Mouse (Mus musculus) adrenal gland, postnatal 14 days (tissue): ENCODE measurements around the gene Mtif3. TPM values are rescaled to one million over a fixed set of nuclear protein-coding genes. Genes with fewer than 3 reads are reported as not detected.
"Not testable (repeated sequence)": the region's sequence is repeated elsewhere in the genome, so short reads cannot be mapped to it uniquely, and the experiment has no call there.

Experiments used
- DNase-seq: peaks from one replicate; pipeline ENCODE4 v3.0.0; 2021; ENCODE audit warnings: mixed read lengths
- total RNA-seq: library from RNA; stranded (reverse); gene quantifications from 2 replicates; pipeline ENCODE4 v1.2.3, GENCODE M21; 2021

The Mtif3 gene
- total RNA-seq, 1 experiment from 2014 or later, result 28.5 TPM

- peak; percentile 29 for DNase-seq
These were observed 9.0 kb downstream of the Mtif3 start for GRCm38 (mm10) chr5:146954576-146954975.

DNA sequence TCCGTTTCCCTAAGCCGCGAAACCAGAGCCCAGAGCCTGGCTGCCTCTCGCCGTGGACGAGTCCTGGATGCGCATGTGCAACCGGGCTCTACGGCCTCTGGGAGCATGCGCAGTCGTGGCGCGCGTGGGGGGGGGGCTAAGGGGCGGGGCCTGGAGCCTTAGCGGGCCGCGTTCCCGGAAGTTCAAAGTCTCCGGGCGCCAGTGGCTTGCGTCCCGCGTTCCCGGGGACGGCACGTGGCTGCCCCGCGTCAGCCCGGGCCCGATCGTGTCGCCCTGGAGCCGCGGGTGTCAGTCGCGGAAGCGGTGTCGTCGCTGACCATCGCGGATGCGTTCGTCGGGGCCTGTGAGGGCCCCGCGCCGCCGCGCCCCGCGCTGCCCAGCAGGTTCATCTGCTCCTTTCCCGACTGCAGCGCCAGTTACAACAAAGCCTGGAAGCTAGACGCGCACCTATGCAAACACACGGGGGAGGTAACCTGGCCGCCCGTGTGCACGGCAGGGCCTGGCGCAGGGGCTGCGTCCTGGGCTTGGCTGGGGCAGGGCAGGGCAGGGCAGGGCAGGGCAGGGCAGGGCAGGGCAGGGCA lies 15.0 kb downstream of the Mtif3 start, which contains the start of gene Gtf3a:
Gene Gtf3a, plus strand, starts transcription at position 150 of the 581 bp plus-strand sequence.
- DNase-seq, result peak; percentile 90

DNA sequence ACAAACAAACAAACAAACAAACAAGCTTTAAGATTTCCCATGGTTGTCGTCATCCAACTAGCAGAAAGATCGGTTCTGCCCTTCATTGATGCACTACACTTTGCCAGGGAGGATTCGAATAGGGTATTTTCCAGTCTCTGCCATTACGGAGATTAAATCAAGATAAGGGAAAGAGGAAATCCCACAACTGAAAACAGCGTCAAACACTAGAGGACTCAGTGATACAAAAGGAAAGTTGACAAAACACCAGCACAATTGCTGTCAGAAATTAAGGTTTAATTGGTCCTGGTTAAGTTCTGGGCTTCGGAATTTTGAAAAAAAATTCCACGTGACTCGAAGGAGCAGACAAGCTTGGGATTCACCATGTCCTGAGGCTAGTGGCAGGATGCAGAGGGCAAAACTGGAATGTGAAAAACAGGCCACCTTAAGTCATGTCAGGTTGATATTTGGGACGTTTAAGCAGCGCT lies 15.5 kb downstream of the Mtif3 start:
- no peak for DNase-seq

- no peak for DNase-seq
These were observed 16.1 kb downstream of the Mtif3 start for GRCm38 (mm10) chr5:146947497-146947896.

DNA sequence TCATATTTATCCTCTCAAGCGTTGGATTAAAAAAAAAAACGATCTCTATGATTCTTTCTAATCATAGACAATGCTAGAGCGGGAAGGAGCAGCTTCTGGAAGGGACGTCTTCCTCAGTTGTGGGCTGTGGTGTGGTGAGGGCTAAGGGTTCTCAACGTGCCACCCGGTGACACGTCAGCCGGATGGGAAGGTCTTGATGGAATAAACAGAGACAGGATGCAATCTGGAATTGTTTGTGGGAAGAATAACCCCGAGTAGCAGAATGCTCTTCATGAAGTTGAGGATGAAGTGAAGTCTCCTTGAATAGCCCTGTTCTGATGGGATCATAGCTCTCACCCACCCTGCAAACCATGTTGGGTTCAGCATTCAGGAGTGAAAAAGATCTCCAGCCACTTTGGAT lies 16.9 kb downstream of the Mtif3 start:
- no peak for DNase-seq

GRCm38 (mm10) chr5:146944568-146944967 lies 19.0 kb downstream of the Mtif3 start:
- no peak for DNase-seq

DNA sequence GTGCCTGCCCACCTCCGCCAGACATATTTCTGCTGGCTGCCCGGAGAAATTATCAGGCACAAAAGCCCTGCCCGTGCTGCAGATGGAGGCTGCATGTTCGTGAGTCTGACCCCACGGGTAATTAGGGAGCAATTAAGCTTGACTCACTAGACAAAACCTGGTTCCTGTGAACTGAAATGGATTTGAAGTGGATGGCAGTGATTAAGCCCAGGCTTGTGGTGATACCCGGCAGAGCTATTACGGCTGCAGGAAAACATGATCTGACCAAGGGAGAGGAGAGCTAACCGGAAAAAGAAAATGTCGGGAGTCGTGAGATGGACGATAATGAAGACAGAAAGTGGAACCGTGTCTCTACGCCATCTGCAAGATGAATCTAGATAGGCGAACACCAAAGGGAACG lies 20.6 kb downstream of the Mtif3 start:
- DNase-seq, result no peak

DNA sequence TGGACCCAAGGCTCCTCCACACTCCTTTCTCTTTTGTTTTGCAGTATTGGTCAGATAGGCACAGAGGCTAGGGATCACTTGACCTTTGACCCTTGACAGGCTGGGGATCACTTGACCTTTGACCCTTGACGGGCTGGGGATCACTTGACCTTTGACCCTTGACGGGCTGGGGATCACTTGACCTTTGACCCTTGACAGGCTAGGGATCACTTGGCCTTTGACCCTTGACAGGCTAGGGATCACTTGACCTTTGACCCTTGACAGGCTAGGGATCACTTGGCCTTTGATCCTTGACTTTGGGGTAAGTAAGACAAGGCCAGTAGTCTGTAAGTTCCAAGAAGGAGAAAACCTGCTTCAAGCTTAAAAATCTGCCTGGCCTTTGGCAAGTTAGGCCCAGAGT lies 21.7 kb downstream of the Mtif3 start:
- DNase-seq, result not testable (repeated sequence)

- peak; percentile 29 for DNase-seq
These were observed 23.4 kb downstream of the Mtif3 start for GRCm38 (mm10) chr5:146940219-146940618.

- DNase-seq, result peak; percentile 32
These were observed 24.3 kb downstream of the Mtif3 start for GRCm38 (mm10) chr5:146939109-146939796.

- no peak for DNase-seq
These were observed 25.8 kb downstream of the Mtif3 start for GRCm38 (mm10) chr5:146937541-146938503.

GRCm38 (mm10) chr5:146933466-146933865 lies 30.1 kb downstream of the Mtif3 start:
- DNase-seq, result no peak

DNA sequence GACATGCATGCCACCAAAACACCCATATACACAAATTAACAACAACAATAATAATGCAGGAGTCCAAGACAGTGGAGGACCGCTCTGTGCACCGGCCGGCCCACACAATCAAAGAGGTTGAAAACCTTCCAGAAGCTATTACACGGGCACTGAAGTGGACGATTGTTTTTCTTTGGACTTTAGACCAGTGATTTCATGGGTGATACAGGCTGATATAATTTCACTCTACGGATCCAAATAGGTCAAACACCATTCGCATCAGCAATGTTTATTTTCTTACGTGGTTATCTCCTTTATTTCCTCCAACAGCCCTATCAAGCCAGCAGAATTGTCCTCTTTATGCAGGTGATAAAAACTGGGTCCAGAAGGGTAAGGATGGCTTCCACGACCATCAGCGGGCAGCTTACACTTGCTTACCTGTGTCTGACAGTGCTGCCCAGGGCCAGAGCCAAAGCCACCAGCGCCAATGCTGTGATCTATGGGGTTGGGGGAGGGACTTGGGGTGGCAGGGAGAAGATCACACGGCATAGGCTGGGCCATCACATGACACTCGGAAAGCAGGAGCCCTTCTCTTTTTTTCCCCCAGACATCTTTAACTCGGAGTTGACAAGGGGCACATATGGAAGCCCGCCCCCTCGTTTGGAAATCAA lies 31.6 kb downstream of the Mtif3 start:
- no peak for DNase-seq

DNA sequence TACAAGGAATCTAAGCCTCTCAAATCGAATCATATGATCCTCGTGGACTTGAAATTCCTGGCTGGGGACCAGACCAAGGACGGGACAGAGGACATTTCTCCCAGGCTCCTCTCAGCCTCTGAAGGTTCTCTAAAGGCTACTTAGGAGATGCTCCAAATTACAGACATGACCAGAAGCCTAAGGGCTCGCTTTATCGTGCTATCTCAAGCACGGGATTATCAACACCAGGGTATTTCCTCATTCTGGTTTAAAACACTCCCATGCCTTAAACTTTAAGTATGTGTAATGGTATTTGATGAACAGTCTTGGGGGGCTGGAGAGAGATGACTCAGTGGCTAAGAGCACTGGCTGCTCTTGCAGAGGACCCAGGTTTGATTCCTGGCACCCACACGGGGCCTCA lies 32.2 kb downstream of the Mtif3 start:
- no peak for DNase-seq

DNA sequence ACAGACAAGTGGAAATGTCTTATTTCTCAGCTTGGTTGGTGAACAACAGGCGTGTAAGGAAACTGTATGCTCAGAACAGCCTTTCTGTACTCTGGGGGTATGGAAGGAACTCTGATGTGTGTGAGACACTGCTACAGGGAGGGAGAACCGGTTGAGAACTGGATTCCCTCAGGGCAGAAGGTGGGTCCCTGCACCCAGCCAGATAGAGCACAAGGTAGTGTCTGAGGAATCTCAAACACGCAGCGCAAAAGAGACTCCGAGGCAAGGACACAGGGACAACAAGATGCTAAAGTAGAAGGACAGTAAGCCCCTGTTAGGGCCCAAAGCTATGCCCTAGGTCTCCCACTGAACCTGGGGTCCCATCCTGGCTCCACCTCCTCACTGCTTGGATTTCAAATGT lies 36.9 kb downstream of the Mtif3 start:
- no peak for DNase-seq

GRCm38 (mm10) chr5:146923547-146923946 lies 40.1 kb downstream of the Mtif3 start:
- DNase-seq, result no peak

GRCm38 (mm10) chr5:146921224-146921623 lies 42.4 kb downstream of the Mtif3 start:
- DNase-seq, result no peak

- no peak for DNase-seq
These were observed 43.1 kb downstream of the Mtif3 start for GRCm38 (mm10) chr5:146920314-146921161.

DNA sequence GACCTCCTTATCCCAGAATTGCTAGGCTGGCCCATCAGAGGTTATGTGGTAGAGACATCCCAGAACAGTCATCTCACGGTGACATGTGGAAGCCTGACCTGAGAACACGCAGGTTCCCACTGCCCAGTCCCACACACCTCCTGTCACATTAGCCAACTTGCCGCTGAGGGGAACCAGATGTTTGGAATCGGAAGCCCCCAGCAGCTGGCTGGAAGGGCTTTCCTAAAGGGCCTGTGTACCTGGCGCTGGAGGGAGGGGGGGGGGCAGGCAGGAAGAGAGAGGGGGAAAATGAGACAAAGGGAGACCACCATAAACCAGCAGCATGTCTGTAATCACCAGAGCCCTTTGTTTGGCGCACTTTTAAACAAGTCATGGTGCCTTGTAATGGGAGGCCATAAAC lies 43.7 kb downstream of the Mtif3 start:
- no peak for DNase-seq

GRCm38 (mm10) chr5:146917357-146917756 lies 46.2 kb downstream of the Mtif3 start:
- not testable (repeated sequence) for DNase-seq

GRCm38 (mm10) chr5:146916806-146917205 lies 46.8 kb downstream of the Mtif3 start:
- DNase-seq, result no peak
